Mouse (Mus musculus) intestine, embryonic 16.5 days (tissue): Measurements from ENCODE around the gene Dkkl1. TPM values are rescaled to one million over a fixed set of nuclear protein-coding genes. Genes with fewer than 3 reads are reported as not detected.

Experiments
- ATAC-seq: fragments of 200-750 bp; cut with Nextera tagmentation; 2 replicates; pipeline ENCODE4 v1.8.0; 2017; ENCODE audit warnings: moderate TSS enrichment, moderate library complexity
- H3K27ac ChIP-seq: fragments of 300-500 bp; sonication (generic); 2 replicates; pipeline ENCODE4 v1.5.1; 2014; ENCODE audit warnings: mild to moderate bottlenecking, low read length
- H3K27me3 ChIP-seq: fragments of 300-500 bp; sonication (generic); replicated peaks from 2 replicates; pipeline ENCODE4 v1.6.1; 2014; ENCODE audit warnings: low read length, control low read depth, mixed read lengths; ENCODE audit not compliant: control insufficient read depth, insufficient read depth
- H3K36me3 ChIP-seq: fragments of 300-500 bp; sonication (generic); 2 replicates; pipeline ENCODE4 v1.6.1; 2014; ENCODE audit warnings: low read length, control low read depth; ENCODE audit not compliant: control insufficient read depth, insufficient read depth
- H3K4me1 ChIP-seq: fragments of 300-500 bp; sonication (generic); 2 replicates; pipeline ENCODE4 v1.6.1; 2014; ENCODE audit warnings: low read length, control low read depth, mixed read lengths; ENCODE audit not compliant: control insufficient read depth, insufficient read depth
- H3K4me2 ChIP-seq: fragments of 300-500 bp; sonication (generic); 2 replicates; pipeline ENCODE4 v1.6.1; 2014; ENCODE audit warnings: low read depth, low read length, control low read depth
- H3K4me3 ChIP-seq: fragments of 300-500 bp; sonication (generic); 2 replicates; pipeline ENCODE4 v1.5.1; 2014; ENCODE audit warnings: mild to moderate bottlenecking, low read length
- H3K9ac ChIP-seq: fragments of 300-500 bp; sonication (generic); 2 replicates; pipeline ENCODE4 v1.6.1; 2014; ENCODE audit warnings: low read depth, low read length
- H3K9me3 ChIP-seq: fragments of 300-500 bp; sonication (generic); 2 replicates; pipeline ENCODE4 v1.6.1; 2016; ENCODE audit warnings: low read length, control low read depth; ENCODE audit not compliant: control insufficient read depth
- WGBS: fragments of 180-500 bp; shearing (Covaris S2); extraction: QIAGEN DNeasy Blood & Tissue Kit; methylation state at CpG from one replicate; pipeline ENCODE4 v1.1.7; 2014; 5-methylcytosine and 5-hydroxymethylcytosine counted together
- microRNA-seq: library from miRNA; unstranded; fragments of <30 nt; microRNA quantifications from one replicate; pipeline ENCODE4, GENCODE M21; 2016
- polyA plus RNA-seq: library from polyadenylated mRNA; unstranded; fragments of >200 nt; fragmentation: Nextera tagmentation; extraction: Ambion mirVana; gene quantifications from 2 replicates; pipeline ENCODE4 v1.2.1, GENCODE M21; 2015

The Dkkl1 gene
- polyA plus RNA-seq, 1 experiment from 2014 or later: 1.3 TPM

- Histone ChIP-seq H3K27me3 (peaks cover 32% of the 10 kb centered on the region), H3K27ac (no peak overlapping the region), H3K4me1 (peaks cover 7% of the 10 kb centered on the region), H3K36me3 (0 out of 2 replicates have a peak, but pooled peaks cover 3% of the 10 kb centered on the region), H3K9me3 (no peaks in the 10 kb centered on the region), H3K4me3 (no peak overlapping the region), H3K9ac (no peak overlapping the region), H3K4me2 (no peak overlapping the region)
- WGBS: 94% methylated on average over 3 of the region's 3 CpGs
- no peak for ATAC-seq
Measured at GRCm38 (mm10) chr7:45160866-45161265, 51.1 kb downstream of the Dkkl1 start.

- no peak overlapping the region for H3K9ac ChIP-seq
- ATAC-seq: no peak
- WGBS: 96% methylated on average over 6 of the region's 6 CpGs
- no peak overlapping the region for H3K4me2 ChIP-seq
- 0 out of 2 replicates have a peak, but pooled peaks cover 3% of the 10 kb centered on the region for H3K36me3 ChIP-seq
- H3K27ac ChIP-seq: no peak overlapping the region
- H3K4me3 ChIP-seq: no peak overlapping the region
- H3K4me1 ChIP-seq: peaks cover 8% of the 10 kb centered on the region
- H3K27me3 ChIP-seq: peaks cover 27% of the 10 kb centered on the region
- no peaks in the 10 kb centered on the region for H3K9me3 ChIP-seq
Measured at GRCm38 (mm10) chr7:45160316-45160800, 51.6 kb downstream of the Dkkl1 start.

- Histone ChIP-seq H3K4me2 (no peak overlapping the region), H3K27me3 (peaks cover 14% of the 10 kb centered on the region), H3K27ac (no peak overlapping the region), H3K4me1 (peaks cover 14% of the 10 kb centered on the region), H3K9ac (no peak overlapping the region), H3K9me3 (no peaks in the 10 kb centered on the region), H3K4me3 (no peak overlapping the region), H3K36me3 (0 out of 2 replicates have a peak, but pooled peaks cover 3% of the 10 kb centered on the region)
- WGBS: 93% methylated on average over 6 of the region's 6 CpGs
- ATAC-seq: no peak
Measured at GRCm38 (mm10) chr7:45158991-45159390, 53.0 kb downstream of the Dkkl1 start.

Small RNAs within 50 kb of the gene (microRNA-seq; reads per million reads assigned to microRNA genes)
- not detected for gene Mir7055

Other genes starting within 250 kb of the Dkkl1 start
- 14.0 and 14.2 TPM in 2 replicates for gene Cpt1c, start 237.3 kb downstream of the Dkkl1 start, polyA plus RNA-seq
- 363 and 439 TPM in 2 replicates for gene Prmt1, start 225.6 kb downstream of the Dkkl1 start, polyA plus RNA-seq
- 96.1 and 115 TPM in 2 replicates for gene Irf3, start 214.5 kb downstream of the Dkkl1 start, polyA plus RNA-seq
- gene Bcl2l12, start 213.4 kb downstream of the Dkkl1 start, polyA plus RNA-seq: 33.0 and 36.9 TPM in 2 replicates
- gene Scaf1, start 195.8 kb downstream of the Dkkl1 start, polyA plus RNA-seq: 20.1 and 23.2 TPM in 2 replicates
- 61.4 and 62.6 TPM in 2 replicates for gene Rras, start 194.2 kb downstream of the Dkkl1 start, polyA plus RNA-seq
- 6.3 and 6.4 TPM in 2 replicates for gene Prr12, start 159.3 kb downstream of the Dkkl1 start, polyA plus RNA-seq
- gene Nosip, start 149.7 kb downstream of the Dkkl1 start, polyA plus RNA-seq: 54.0 and 56.0 TPM in 2 replicates
- gene Prrg2, start 149.5 kb downstream of the Dkkl1 start, polyA plus RNA-seq: 38.3 and 40.4 TPM in 2 replicates
- gene Rcn3, start 119.9 kb downstream of the Dkkl1 start, polyA plus RNA-seq: 237 and 260 TPM in 2 replicates
- 334 and 458 TPM in 2 replicates for gene Fcgrt, start 108.3 kb downstream of the Dkkl1 start, polyA plus RNA-seq
- 1,613 and 1,701 TPM in 2 replicates for gene Rps11, start 87.7 kb downstream of the Dkkl1 start, polyA plus RNA-seq
- gene Rpl13a, start 83.4 kb downstream of the Dkkl1 start, polyA plus RNA-seq: 1,233 and 1,311 TPM in 2 replicates
- 0.20 TPM in 1 of 2 replicates, not detected in the other for gene Gm45713, start 75.9 kb downstream of the Dkkl1 start, polyA plus RNA-seq
- gene Flt3l, start 75.7 kb downstream of the Dkkl1 start, polyA plus RNA-seq: 2.2 and 2.5 TPM in 2 replicates
- gene Pih1d1, start 57.8 kb downstream of the Dkkl1 start, polyA plus RNA-seq: 90.9 and 96.5 TPM in 2 replicates
- gene Aldh16a1, start 57.6 kb downstream of the Dkkl1 start, polyA plus RNA-seq: 106 and 110 TPM in 2 replicates
- 0.13 TPM in 1 of 2 replicates, not detected in the other for gene Slc17a7, start 48.2 kb downstream of the Dkkl1 start, polyA plus RNA-seq
- not detected in 2 replicates for gene Gfy, start 32.6 kb downstream of the Dkkl1 start, polyA plus RNA-seq
- gene Pth2, start 31.2 kb downstream of the Dkkl1 start, polyA plus RNA-seq: not detected in 2 replicates
- gene Ccdc155, start 7.3 kb downstream of the Dkkl1 start, polyA plus RNA-seq: 0.44 and 0.62 TPM in 2 replicates
- gene Tead2, start 3.6 kb upstream of the Dkkl1 start, polyA plus RNA-seq: 69.6 and 82.1 TPM in 2 replicates
- 4.2 and 5.0 TPM in 2 replicates for gene Cd37, start 27.0 kb upstream of the Dkkl1 start, polyA plus RNA-seq
- not detected in 2 replicates for gene Slc6a16, start 28.9 kb upstream of the Dkkl1 start, polyA plus RNA-seq
- gene Slc6a21, start 65.4 kb upstream of the Dkkl1 start, polyA plus RNA-seq: not detected in 2 replicates
- gene Trpm4, start 121.6 kb upstream of the Dkkl1 start, polyA plus RNA-seq: 33.4 and 36.3 TPM in 2 replicates
- 0.86 and 1.4 TPM in 2 replicates for gene Hrc, start 123.1 kb upstream of the Dkkl1 start, polyA plus RNA-seq
- gene Ppfia3, start 154.9 kb upstream of the Dkkl1 start, polyA plus RNA-seq: 10.3 and 12.0 TPM in 2 replicates
- gene Lin7b, start 158.4 kb upstream of the Dkkl1 start, polyA plus RNA-seq: 1.2 and 2.7 TPM in 2 replicates
- 139 and 150 TPM in 2 replicates for gene Snrnp70, start 183.6 kb upstream of the Dkkl1 start, polyA plus RNA-seq
- 0.11 TPM in 1 of 2 replicates, not detected in the other for gene Kcna7, start 193.5 kb upstream of the Dkkl1 start, polyA plus RNA-seq
- 1.4 and 1.8 TPM in 2 replicates for gene Ntf5, start 201.5 kb upstream of the Dkkl1 start, polyA plus RNA-seq
- gene Lhb, start 208.7 kb upstream of the Dkkl1 start, polyA plus RNA-seq: 0.28 TPM in 1 of 2 replicates, not detected in the other
- gene Gys1, start 222.7 kb upstream of the Dkkl1 start, polyA plus RNA-seq: 49.4 and 53.1 TPM in 2 replicates
- gene Ruvbl2, start 225.9 kb upstream of the Dkkl1 start, polyA plus RNA-seq: 121 and 134 TPM in 2 replicates
- gene Ftl1, start 247.7 kb upstream of the Dkkl1 start, polyA plus RNA-seq: 7,117 and 7,555 TPM in 2 replicates